Mouse (Mus musculus) forebrain, embryonic 15.5 days (tissue): ENCODE results near the gene Icam4. TPM values are rescaled to one million over a fixed set of nuclear protein-coding genes. Genes with fewer than 3 reads are reported as not detected.
A peak's percentile ranks its signal among the peaks of the same experiment; 100 is the strongest.

Experiments
- ATAC-seq: fragments of 200-750 bp; cut with Nextera tagmentation; replicated peaks from 2 replicates; pipeline ENCODE4 v1.8.0; 2017; ENCODE audit warnings: mild to moderate bottlenecking, moderate TSS enrichment, moderate library complexity
- H3K27ac ChIP-seq: fragments of 300-500 bp; sonication (generic); replicated peaks from 2 replicates; pipeline ENCODE4 v1.5.1; 2015; ENCODE audit warnings: mild to moderate bottlenecking, inconsistent platforms
- H3K27me3 ChIP-seq: fragments of 300-500 bp; sonication (generic); 2 replicates; pipeline ENCODE4 v1.6.1; 2015; ENCODE audit warnings: inconsistent platforms
- H3K36me3 ChIP-seq: fragments of 300-500 bp; sonication (generic); 2 replicates; pipeline ENCODE4 v1.6.1; 2015; ENCODE audit warnings: mild to moderate bottlenecking, inconsistent platforms
- H3K4me1 ChIP-seq: fragments of 300-500 bp; sonication (generic); 2 replicates; pipeline ENCODE4 v1.6.1; 2015; ENCODE audit warnings: inconsistent platforms
- H3K4me2 ChIP-seq: fragments of 300-500 bp; sonication (generic); replicated peaks from 2 replicates; pipeline ENCODE4 v1.6.1; 2015; ENCODE audit warnings: mild to moderate bottlenecking, inconsistent platforms
- H3K4me3 ChIP-seq: fragments of 300-500 bp; sonication (generic); 2 replicates; pipeline ENCODE4 v1.5.1; 2015; ENCODE audit warnings: mild to moderate bottlenecking, inconsistent platforms
- H3K9ac ChIP-seq: fragments of 300-500 bp; sonication (generic); replicated peaks from 2 replicates; pipeline ENCODE4 v1.6.1; 2015; ENCODE audit warnings: mild to moderate bottlenecking, inconsistent platforms
- H3K9me3 ChIP-seq: fragments of 300-500 bp; sonication (generic); 2 replicates; pipeline ENCODE4 v1.6.1; 2016; ENCODE audit warnings: inconsistent platforms
- WGBS: fragments of 180-500 bp; shearing (Covaris S2); methylation state at CpG from one replicate; pipeline ENCODE4 v1.1.7; 2015; ENCODE audit warnings: mixed read lengths; 5-methylcytosine and 5-hydroxymethylcytosine counted together
- polyA plus RNA-seq: library from polyadenylated mRNA; unstranded; fragments of >200 nt; fragmentation: Nextera tagmentation; extraction: Ambion mirVana; gene quantifications from 2 replicates; pipeline ENCODE4 v1.2.1, GENCODE M21; 2015

Icam4 gene
- polyA plus RNA-seq, 1 experiment from 2014 or later: 0.25 TPM

- Histone ChIP-seq H3K27me3 (peaks cover 70% of the 10 kb centered on the region), H3K9me3 (no peaks in the 10 kb centered on the region), H3K36me3 (no peaks in the 10 kb centered on the region), H3K27ac (no peak overlapping the region), H3K4me3 (peak overlapping the region; percentile 53), H3K9ac (0 out of 2 replicates have a peak overlapping the region, but pooled peaks have one; percentile 56), H3K4me1 (peaks cover 54% of the 10 kb centered on the region), H3K4me2 (peak overlapping the region; percentile 96)
- peak; percentile 55 for ATAC-seq
- WGBS: under 1% methylated on average over 13 of the region's 13 CpGs
Observed at GRCm38 (mm10) chr9:21030781-21031250, 1.6 kb downstream of the Icam4 start.

DNA sequence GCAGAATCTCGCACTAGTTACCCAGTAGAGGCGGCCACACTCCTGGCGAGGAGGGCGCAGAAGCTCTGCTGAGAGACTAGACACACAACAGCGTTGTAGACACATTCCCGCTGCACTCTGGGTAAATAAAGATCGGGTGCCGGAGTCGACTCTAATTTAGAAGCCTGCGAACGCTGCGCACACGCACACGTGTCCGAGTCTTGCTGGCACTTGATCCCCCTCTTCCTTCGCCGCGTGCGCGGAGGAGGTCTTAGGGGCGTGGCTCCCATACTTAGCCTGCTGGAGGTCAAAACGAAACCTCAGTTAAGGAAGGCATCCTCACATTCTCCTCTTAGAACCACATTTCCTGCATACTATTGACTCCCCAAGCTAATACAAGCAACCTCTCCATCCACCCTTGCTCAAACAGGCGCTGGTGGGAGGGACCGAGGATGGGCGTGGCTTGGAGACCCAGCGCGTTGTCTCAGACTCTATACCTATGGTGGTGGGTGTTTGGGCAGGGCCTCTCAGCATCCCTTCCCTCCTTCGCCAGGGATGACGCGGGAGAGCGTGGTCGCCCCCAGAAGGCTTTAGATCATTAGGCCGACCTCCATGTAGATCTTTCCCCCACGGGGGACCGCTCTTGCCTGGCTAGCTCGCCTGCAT lies 2.2 kb downstream of the Icam4 start:
- peak overlapping the region; percentile 56 for H3K9ac ChIP-seq
- under 1% methylated on average over 36 of the region's 36 CpGs for WGBS
- H3K4me1 ChIP-seq: peaks cover 58% of the 10 kb centered on the region
- H3K4me3 ChIP-seq: peak overlapping the region; percentile 53
- peak overlapping the region; percentile 96 for H3K4me2 ChIP-seq
- H3K9me3 ChIP-seq: no peaks in the 10 kb centered on the region
- no peaks in the 10 kb centered on the region for H3K36me3 ChIP-seq
- peaks cover 75% of the 10 kb centered on the region for H3K27me3 ChIP-seq
- peak; percentile 65 for ATAC-seq
- peak overlapping the region; percentile 20; the same call in 1 of the 2 replicates for H3K27ac ChIP-seq

DNA sequence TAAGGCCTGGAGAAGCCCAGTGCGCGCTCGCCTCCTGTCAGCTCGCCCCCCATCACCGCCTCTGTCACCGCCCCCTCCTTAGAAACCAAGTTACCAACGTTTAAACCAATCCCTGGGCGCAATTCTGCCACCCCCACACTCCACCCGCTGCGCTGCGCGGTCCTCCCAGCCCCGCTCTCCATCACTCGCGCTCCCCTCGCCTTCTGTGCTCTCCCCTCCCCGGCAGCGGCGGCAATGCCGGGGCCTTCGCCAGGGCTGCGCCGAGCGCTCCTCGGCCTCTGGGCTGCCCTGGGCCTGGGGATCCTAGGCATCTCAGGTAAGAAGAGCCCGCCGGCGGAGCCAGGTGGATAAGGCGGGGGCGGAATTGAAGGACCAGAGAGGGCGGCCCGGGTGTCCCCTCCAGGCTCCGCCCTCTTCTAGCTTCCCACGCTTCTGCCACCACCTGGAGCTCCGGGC lies 2.8 kb downstream of the Icam4 start, which contains the start of gene Icam5:
TSS of gene Icam5 (plus strand) at position 178 of the 456 bp plus-strand sequence.
- Histone ChIP-seq H3K36me3 (no peaks in the 10 kb centered on the region), H3K4me2 (peak within 1 kb of the TSS; percentile 96), H3K4me3 (peak within 1 kb of the TSS; percentile 53), H3K9me3 (no peaks in the 10 kb centered on the region), H3K27ac (peak within 1 kb of the TSS; percentile 20; the same call in 1 of the 2 replicates), H3K4me1 (peaks cover 63% of the 10 kb centered on the region), H3K27me3 (peaks cover 81% of the 10 kb centered on the region), H3K9ac (peak within 1 kb of the TSS; percentile 56)
- peak; percentile 42 for ATAC-seq
- WGBS: under 1% methylated on average over 35 of the region's 35 CpGs

DNA sequence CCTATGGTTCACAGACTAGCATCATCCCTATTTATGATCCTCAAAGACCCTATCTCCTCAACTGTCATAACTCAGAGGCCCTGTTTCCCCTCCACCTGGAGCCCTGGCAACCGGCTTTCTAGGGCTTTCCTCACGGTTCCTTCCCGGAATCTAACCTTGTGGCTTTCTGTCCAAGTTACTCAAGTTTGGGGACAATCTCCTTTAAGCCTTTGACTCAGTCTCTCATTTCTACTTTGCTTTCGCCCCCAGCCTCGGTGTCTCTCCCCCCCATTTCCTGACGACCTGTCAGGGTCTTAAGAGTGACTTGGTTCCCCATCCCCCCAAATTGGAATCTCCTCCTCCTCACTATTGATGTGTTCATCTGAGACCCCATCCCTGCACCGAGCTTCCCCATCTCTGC lies 3.3 kb downstream of the Icam4 start:
- 1% methylated on average over 7 of the region's 7 CpGs for WGBS
- Histone ChIP-seq H3K27ac (no peak overlapping the region), H3K27me3 (peaks cover 86% of the 10 kb centered on the region), H3K4me1 (peaks cover 69% of the 10 kb centered on the region), H3K9ac (peak overlapping the region; percentile 56; the same call in 1 of the 2 replicates), H3K9me3 (no peaks in the 10 kb centered on the region), H3K4me2 (peak overlapping the region; percentile 96), H3K36me3 (no peaks in the 10 kb centered on the region), H3K4me3 (peak overlapping the region; percentile 53)
- ATAC-seq: no peak

DNA sequence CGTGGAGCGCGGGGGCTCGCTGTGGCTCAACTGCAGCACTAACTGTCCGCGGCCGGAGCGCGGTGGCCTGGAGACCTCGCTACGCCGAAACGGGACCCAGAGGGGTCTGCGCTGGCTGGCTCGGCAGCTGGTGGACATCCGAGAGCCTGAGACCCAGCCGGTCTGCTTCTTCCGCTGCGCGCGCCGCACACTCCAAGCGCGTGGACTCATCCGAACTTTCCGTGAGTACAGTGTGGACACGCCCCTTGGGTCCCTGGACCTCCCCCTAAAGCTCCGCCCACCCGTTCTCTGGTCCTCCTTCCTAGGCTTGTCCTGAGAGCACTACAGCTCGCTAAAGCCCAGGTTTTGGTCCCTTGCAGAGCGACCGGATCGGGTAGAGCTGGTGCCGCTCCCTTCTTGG lies 4.0 kb downstream of the Icam4 start:
- H3K27ac ChIP-seq: no peak overlapping the region
- H3K36me3 ChIP-seq: no peaks in the 10 kb centered on the region
- ATAC-seq: 0 out of 2 replicates have a peak, but pooled peaks have one; percentile 6
- no peaks in the 10 kb centered on the region for H3K9me3 ChIP-seq
- H3K4me3 ChIP-seq: peak overlapping the region; percentile 53
- H3K27me3 ChIP-seq: peaks cover 92% of the 10 kb centered on the region
- 1% methylated on average over 34 of the region's 34 CpGs for WGBS
- peak overlapping the region; percentile 96 for H3K4me2 ChIP-seq
- H3K9ac ChIP-seq: no peak overlapping the region; the same call in 1 of the 2 replicates
- H3K4me1 ChIP-seq: peaks cover 73% of the 10 kb centered on the region

- H3K4me1 ChIP-seq: peaks cover 66% of the 10 kb centered on the region
- no peak for ATAC-seq
- H3K27ac ChIP-seq: no peak overlapping the region
- no peak overlapping the region for H3K9ac ChIP-seq
- no peak overlapping the region for H3K4me2 ChIP-seq
- peaks cover 90% of the 10 kb centered on the region for H3K27me3 ChIP-seq
- no peaks in the 10 kb centered on the region for H3K36me3 ChIP-seq
- no peaks in the 10 kb centered on the region for H3K9me3 ChIP-seq
- WGBS: 2% methylated on average over 17 of the region's 17 CpGs
- no peak overlapping the region for H3K4me3 ChIP-seq
Observed at GRCm38 (mm10) chr9:21034481-21035085, 5.4 kb downstream of the Icam4 start.

GRCm38 (mm10) chr9:21035586-21035985 lies 6.4 kb downstream of the Icam4 start:
- ATAC-seq: no peak
- H3K4me2 ChIP-seq: no peak overlapping the region
- H3K9me3 ChIP-seq: no peaks in the 10 kb centered on the region
- H3K27me3 ChIP-seq: peaks cover 88% of the 10 kb centered on the region
- no peak overlapping the region for H3K9ac ChIP-seq
- WGBS: 15% methylated on average over 9 of the region's 9 CpGs
- peaks cover 58% of the 10 kb centered on the region for H3K4me1 ChIP-seq
- peak overlapping the region; percentile 5 for H3K4me3 ChIP-seq
- no peaks in the 10 kb centered on the region for H3K36me3 ChIP-seq
- no peak overlapping the region for H3K27ac ChIP-seq

- Histone ChIP-seq H3K4me1 (peaks cover 52% of the 10 kb centered on the region), H3K27me3 (peaks cover 86% of the 10 kb centered on the region), H3K4me2 (peak overlapping the region; percentile 65; the same call in 1 of the 2 replicates), H3K36me3 (no peaks in the 10 kb centered on the region), H3K9ac (no peak overlapping the region), H3K4me3 (peak overlapping the region; percentile 50; the same call in 1 of the 2 replicates), H3K9me3 (no peaks in the 10 kb centered on the region), H3K27ac (no peak overlapping the region)
- WGBS: 7% methylated on average over 20 of the region's 20 CpGs
- no peak for ATAC-seq
Observed at GRCm38 (mm10) chr9:21036161-21036560, 7.0 kb downstream of the Icam4 start.

GRCm38 (mm10) chr9:21036666-21037065 lies 7.5 kb downstream of the Icam4 start:
- H3K27ac ChIP-seq: no peak overlapping the region
- no peak for ATAC-seq
- H3K27me3 ChIP-seq: peaks cover 85% of the 10 kb centered on the region
- H3K4me3 ChIP-seq: peak overlapping the region; percentile 50
- H3K4me2 ChIP-seq: peak overlapping the region; percentile 65
- no peaks in the 10 kb centered on the region for H3K9me3 ChIP-seq
- no peak overlapping the region for H3K9ac ChIP-seq
- H3K4me1 ChIP-seq: peaks cover 47% of the 10 kb centered on the region
- WGBS: 2% methylated on average over 22 of the region's 22 CpGs
- no peaks in the 10 kb centered on the region for H3K36me3 ChIP-seq

DNA sequence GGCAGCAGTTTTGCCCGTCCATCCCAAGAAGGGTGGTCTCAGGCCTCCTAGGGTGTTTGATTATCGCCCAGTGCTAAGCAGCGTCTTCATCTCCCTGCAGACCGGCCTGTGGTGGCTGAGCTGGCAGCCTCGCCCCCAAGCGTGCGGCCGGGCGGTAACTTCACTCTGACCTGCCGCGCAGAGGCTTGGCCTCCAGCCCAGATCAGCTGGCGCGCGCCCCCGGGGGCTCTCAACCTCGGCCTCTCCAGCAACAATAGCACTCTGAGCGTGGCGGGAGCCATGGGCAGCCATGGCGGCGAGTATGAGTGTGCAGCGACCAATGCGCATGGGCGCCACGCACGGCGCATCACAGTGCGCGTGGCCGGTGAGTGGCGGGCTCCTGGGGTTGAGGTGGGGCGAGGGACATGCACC lies 8.3 kb downstream of the Icam4 start:
- Histone ChIP-seq H3K27me3 (peaks cover 76% of the 10 kb centered on the region), H3K36me3 (no peaks in the 10 kb centered on the region), H3K9ac (peak overlapping the region; percentile 64), H3K9me3 (no peaks in the 10 kb centered on the region), H3K27ac (no peak overlapping the region), H3K4me1 (peaks cover 39% of the 10 kb centered on the region), H3K4me2 (peak overlapping the region; percentile 65), H3K4me3 (peak overlapping the region; percentile 50)
- WGBS: under 1% methylated on average over 31 of the region's 31 CpGs
- ATAC-seq: peak; percentile 72

DNA sequence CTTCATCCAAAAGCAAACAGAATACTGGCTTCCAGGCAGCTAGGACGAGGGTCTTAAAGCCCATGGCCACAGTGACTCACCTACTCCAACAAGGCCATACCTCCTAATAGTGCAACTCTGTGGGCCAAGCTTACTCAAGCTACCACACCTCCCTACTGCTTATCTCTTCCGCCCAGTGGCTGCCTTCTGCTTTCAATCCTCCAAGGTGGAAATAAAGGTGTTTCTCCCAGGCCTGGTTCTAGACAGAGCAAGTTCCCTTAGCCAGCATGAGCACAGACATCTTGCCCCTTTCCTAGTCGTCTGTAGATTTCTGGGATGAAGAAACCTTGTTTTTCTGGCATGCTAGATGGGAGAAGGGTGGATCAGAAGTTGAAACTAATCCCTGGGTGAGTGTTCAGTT lies 10.6 kb downstream of the Icam4 start:
- Histone ChIP-seq H3K27ac (no peak overlapping the region), H3K4me2 (no peak overlapping the region), H3K4me1 (peaks cover 26% of the 10 kb centered on the region), H3K4me3 (no peak overlapping the region), H3K27me3 (peaks cover 55% of the 10 kb centered on the region), H3K9me3 (no peaks in the 10 kb centered on the region), H3K9ac (no peak overlapping the region), H3K36me3 (no peaks in the 10 kb centered on the region)
- WGBS: 70% methylated on average over 3 of the region's 3 CpGs
- no peak for ATAC-seq

DNA sequence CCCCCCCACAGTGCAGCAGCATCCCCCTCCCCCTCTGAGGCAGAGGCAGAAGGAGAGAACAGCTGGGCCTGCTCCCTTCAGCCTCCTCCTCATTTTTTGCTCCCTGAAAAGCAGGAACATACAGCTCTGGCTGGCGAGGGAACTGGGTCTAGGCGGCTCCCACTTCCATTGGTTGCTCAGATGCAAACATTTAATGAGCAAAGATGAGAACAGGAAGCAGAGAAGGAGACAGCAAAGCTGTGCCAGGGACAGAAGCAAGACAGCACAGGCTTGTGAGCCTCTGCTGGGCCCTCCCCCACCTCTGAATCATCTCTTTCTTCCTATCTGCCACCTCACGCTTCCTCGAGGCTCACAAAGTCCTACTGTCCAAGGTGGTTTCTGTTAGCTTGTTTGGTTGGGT lies 12.1 kb downstream of the Icam4 start:
- Histone ChIP-seq H3K9ac (no peak overlapping the region), H3K4me3 (no peak overlapping the region), H3K4me2 (no peak overlapping the region), H3K36me3 (no peaks in the 10 kb centered on the region), H3K4me1 (peaks cover 16% of the 10 kb centered on the region), H3K27me3 (peaks cover 39% of the 10 kb centered on the region), H3K9me3 (no peaks in the 10 kb centered on the region), H3K27ac (no peak overlapping the region)
- ATAC-seq: no peak
- WGBS: 44% methylated on average over 4 of the region's 4 CpGs
